Mouse (Mus musculus): ENCODE data around the gene Hoxc10. TPM values are rescaled to one million over a fixed set of nuclear protein-coding genes. Genes with fewer than 3 reads are reported as not detected.

The Hoxc10 gene
- total and polyA plus RNA-seq, 2 experiments, result not detected

DNA sequence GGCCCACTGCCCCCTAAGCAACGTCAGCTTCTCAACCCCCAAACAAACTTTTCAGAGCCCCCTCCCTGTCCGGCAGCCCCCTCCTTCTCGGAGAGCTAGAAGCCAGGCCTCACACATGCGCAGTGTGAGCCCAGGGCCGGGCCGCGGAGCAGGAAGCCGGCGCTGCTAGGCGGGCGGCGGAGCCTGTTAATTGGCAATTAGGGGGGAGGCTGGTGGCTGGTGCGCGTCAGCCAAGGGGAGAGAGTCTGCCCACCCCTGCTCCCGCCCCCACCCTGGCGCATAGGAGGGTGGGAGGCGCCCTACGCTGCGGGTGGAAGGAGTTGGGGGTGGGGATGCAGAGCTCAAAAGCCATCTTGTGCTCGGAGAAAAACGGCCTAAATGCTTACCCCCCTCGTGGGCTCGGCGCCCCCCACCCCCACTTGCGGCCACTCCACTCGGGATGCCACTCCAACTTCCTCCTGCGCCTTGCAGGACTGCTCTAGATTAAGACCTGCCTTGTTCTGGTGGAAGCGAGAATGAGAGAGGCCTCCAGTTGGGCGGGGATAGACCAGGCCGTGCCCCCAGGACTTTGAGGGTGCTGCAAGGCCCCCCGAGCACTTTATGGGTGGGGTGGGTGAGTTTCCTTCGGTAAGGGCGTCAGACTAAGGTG, 32.7 kb downstream of the Hoxc10 start:
- Histone ChIP-seq H3K79me2 (ENCODE audit: control insufficient read depth, insufficient read depth, low read length) (no peaks in the 10 kb centered on the region), H3K4me3 (ENCODE audit: insufficient read depth, low read depth, low read length) (peak overlapping the region; percentile 66; the same call in 1 of the 2 replicates), H3K36me3 (ENCODE audit: control insufficient read depth, insufficient read depth, low read length) (no peaks in the 10 kb centered on the region), H3K27me3 (ENCODE audit: control insufficient read depth, insufficient read depth, low read length) (peaks cover 26% of the 10 kb centered on the region), H3K9ac (ENCODE audit: low read depth, low read length) (peak overlapping the region; percentile 41), H3K4me1 (ENCODE audit: control insufficient read depth, insufficient read depth, low read length) (no peaks in the 10 kb centered on the region), H3K27ac (replicated peaks; ENCODE audit: insufficient read depth, low read depth, low read length) (no peak overlapping the region)
- DNase-seq (ENCODE audit: extremely low read depth, low read depth, low spot score), result peak; percentile 3
- TF ChIP-seq POLR2A (IDR thresholded peaks at IDR 0.05; ENCODE audit: extremely low read depth, insufficient read depth, low read length) (no peak), CTCF (IDR thresholded peaks at IDR 0.05; ENCODE audit: low read depth, low read length) (no peak)
- 2% methylated on average over 33 of the region's 33 CpGs for WGBS

GRCm38 (mm10) chr15:102999955-103000354, 33.4 kb downstream of the Hoxc10 start:
- 17% methylated on average over 11 of the region's 11 CpGs for WGBS
- DNase-seq (ENCODE audit: extremely low read depth, low read depth, low spot score), result no peak
- H3K9ac ChIP-seq (ENCODE audit: low read depth, low read length), result no peak overlapping the region

DNA sequence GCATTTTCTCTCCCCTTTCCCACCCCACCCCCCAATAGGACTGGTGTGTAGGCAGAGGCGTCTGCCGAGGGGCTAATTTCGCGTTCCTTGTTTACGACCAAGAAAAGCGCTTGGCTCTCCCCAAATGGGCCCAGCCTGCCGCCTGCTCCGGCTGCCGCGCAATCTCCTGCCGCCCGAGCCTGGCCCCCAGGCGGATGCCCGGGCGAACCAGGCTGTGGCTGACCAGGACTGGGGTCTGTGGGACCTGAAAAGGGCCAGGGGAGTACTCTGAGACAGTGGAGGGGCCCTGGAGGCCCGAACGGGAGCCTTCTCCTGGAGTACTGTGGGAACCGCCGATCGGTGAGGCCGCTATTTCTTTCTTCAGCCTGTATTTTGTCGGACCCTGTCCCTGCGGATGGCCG, 33.9 kb downstream of the Hoxc10 start:
- no peaks in the 10 kb centered on the region for H3K36me3 ChIP-seq (ENCODE audit: control insufficient read depth, insufficient read depth, low read length)
- no peak overlapping the region for H3K27ac ChIP-seq (replicated peaks; ENCODE audit: insufficient read depth, low read depth, low read length)
- H3K9ac ChIP-seq (ENCODE audit: low read depth, low read length), result no peak overlapping the region
- no peaks in the 10 kb centered on the region for H3K79me2 ChIP-seq (ENCODE audit: control insufficient read depth, insufficient read depth, low read length)
- H3K27me3 ChIP-seq (ENCODE audit: control insufficient read depth, insufficient read depth, low read length), result peaks cover 26% of the 10 kb centered on the region
- TF ChIP-seq POLR2A (IDR thresholded peaks at IDR 0.05; ENCODE audit: extremely low read depth, insufficient read depth, low read length) (no peak), CTCF (IDR thresholded peaks at IDR 0.05; ENCODE audit: low read depth, low read length) (no peak)
- H3K4me1 ChIP-seq (ENCODE audit: control insufficient read depth, insufficient read depth, low read length), result no peaks in the 10 kb centered on the region
- no peak overlapping the region for H3K4me3 ChIP-seq (ENCODE audit: insufficient read depth, low read depth, low read length)
- DNase-seq (ENCODE audit: extremely low read depth, low read depth, low spot score), result no peak
- 9% methylated on average over 24 of the region's 24 CpGs for WGBS

More at GRCm38 (mm10) chr15:102999955-103000354, 33.4 kb downstream of the Hoxc10 start:
- Histone ChIP-seq H3K79me2 (ENCODE audit: control insufficient read depth, insufficient read depth, low read length) (no peaks in the 10 kb centered on the region), H3K27ac (replicated peaks; ENCODE audit: insufficient read depth, low read depth, low read length) (no peak overlapping the region), H3K4me1 (ENCODE audit: control insufficient read depth, insufficient read depth, low read length) (no peaks in the 10 kb centered on the region), H3K4me3 (ENCODE audit: insufficient read depth, low read depth, low read length) (no peak overlapping the region), H3K27me3 (ENCODE audit: control insufficient read depth, insufficient read depth, low read length) (peaks cover 26% of the 10 kb centered on the region), H3K36me3 (ENCODE audit: control insufficient read depth, insufficient read depth, low read length) (no peaks in the 10 kb centered on the region)
- TF ChIP-seq CTCF (IDR thresholded peaks at IDR 0.05; ENCODE audit: low read depth, low read length), result no peak
- TF ChIP-seq POLR2A (IDR thresholded peaks at IDR 0.05; ENCODE audit: extremely low read depth, insufficient read depth, low read length), result no peak

DNA sequence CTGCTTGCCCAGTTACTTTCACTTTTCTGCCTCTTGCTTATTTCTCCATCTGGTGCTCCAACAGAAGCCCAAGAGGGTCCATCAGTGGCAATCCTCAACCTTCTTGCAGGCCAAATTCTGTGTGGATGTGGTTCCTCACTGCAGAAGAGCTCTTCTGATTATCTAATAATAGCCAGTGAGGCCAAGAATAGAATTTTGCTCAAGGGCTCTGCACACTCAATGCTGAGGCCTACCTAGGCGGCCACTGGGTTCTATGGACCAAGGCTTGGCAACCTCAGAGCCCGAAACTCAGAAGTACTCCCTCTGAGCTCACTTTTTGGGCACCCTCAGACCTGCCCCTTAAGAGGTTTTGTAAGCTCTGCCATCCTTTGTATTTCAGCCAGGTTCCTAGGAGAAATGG, 34.8 kb downstream of the Hoxc10 start:
- H3K9ac ChIP-seq (ENCODE audit: low read depth, low read length), result no peak overlapping the region
- TF ChIP-seq POLR2A (IDR thresholded peaks at IDR 0.05; ENCODE audit: extremely low read depth, insufficient read depth, low read length), result no peak
- TF ChIP-seq CTCF (IDR thresholded peaks at IDR 0.05; ENCODE audit: low read depth, low read length), result no peak
- no peak for DNase-seq (ENCODE audit: extremely low read depth, low read depth, low spot score)
- no peaks in the 10 kb centered on the region for H3K4me1 ChIP-seq (ENCODE audit: control insufficient read depth, insufficient read depth, low read length)
- no peak overlapping the region for H3K4me3 ChIP-seq (ENCODE audit: insufficient read depth, low read depth, low read length)
- H3K27ac ChIP-seq (replicated peaks; ENCODE audit: insufficient read depth, low read depth, low read length), result no peak overlapping the region
- H3K79me2 ChIP-seq (ENCODE audit: control insufficient read depth, insufficient read depth, low read length), result no peaks in the 10 kb centered on the region
- peaks cover 24% of the 10 kb centered on the region for H3K27me3 ChIP-seq (ENCODE audit: control insufficient read depth, insufficient read depth, low read length)
- H3K36me3 ChIP-seq (ENCODE audit: control insufficient read depth, insufficient read depth, low read length), result no peaks in the 10 kb centered on the region
- 81% methylated on average over 2 of the region's 2 CpGs for WGBS

- no peak for TF ChIP-seq CTCF (IDR thresholded peaks at IDR 0.05; ENCODE audit: low read depth, low read length)
- TF ChIP-seq POLR2A (IDR thresholded peaks at IDR 0.05; ENCODE audit: extremely low read depth, insufficient read depth, low read length), result no peak
- no peaks in the 10 kb centered on the region for H3K36me3 ChIP-seq (ENCODE audit: control insufficient read depth, insufficient read depth, low read length)
- H3K9ac ChIP-seq (ENCODE audit: low read depth, low read length), result no peak overlapping the region
- H3K4me3 ChIP-seq (ENCODE audit: insufficient read depth, low read depth, low read length), result no peak overlapping the region
- WGBS, result 50% methylated on average over 4 of the region's 4 CpGs
- H3K79me2 ChIP-seq (ENCODE audit: control insufficient read depth, insufficient read depth, low read length), result no peaks in the 10 kb centered on the region
- no peak for DNase-seq (ENCODE audit: extremely low read depth, low read depth, low spot score)
- H3K27ac ChIP-seq (replicated peaks; ENCODE audit: insufficient read depth, low read depth, low read length), result no peak overlapping the region
- H3K27me3 ChIP-seq (ENCODE audit: control insufficient read depth, insufficient read depth, low read length), result peaks cover 21% of the 10 kb centered on the region
- H3K4me1 ChIP-seq (ENCODE audit: control insufficient read depth, insufficient read depth, low read length), result no peaks in the 10 kb centered on the region
Measured at GRCm38 (mm10) chr15:103002156-103002555, 35.6 kb downstream of the Hoxc10 start.

DNA sequence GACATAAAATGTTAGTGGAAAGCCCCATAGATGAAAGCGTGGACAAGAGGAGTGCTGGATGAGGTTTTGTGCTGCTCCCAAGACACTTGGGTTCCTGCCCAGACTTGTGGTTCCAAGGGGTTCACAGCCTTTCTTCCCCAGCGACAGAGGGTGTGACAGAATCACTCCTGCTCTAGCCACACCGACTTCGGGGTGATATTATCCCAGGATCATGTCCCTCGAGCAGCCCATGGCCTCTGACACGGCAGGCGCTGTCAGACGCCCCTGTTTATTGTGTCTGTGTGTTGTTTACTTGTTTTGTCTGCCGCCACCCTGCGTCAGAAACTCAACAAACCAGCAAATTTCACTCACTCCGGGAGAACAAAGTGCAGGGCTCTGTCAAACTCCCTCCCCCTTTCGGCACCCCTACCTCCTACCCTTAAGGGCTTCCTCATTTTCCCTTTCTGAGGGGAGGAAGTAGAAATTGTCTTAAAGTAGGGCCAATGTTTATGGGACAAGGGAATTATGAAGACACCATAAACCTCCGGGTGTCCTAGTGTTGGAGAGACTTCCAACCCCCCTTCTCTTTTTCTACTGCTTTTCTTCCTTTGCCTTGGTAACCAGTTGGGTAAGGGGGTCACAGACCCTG, 36.3 kb downstream of the Hoxc10 start:
- peaks cover 15% of the 10 kb centered on the region for H3K27me3 ChIP-seq (ENCODE audit: control insufficient read depth, insufficient read depth, low read length)
- TF ChIP-seq CTCF (IDR thresholded peaks at IDR 0.05; ENCODE audit: low read depth, low read length) (no peak), POLR2A (IDR thresholded peaks at IDR 0.05; ENCODE audit: extremely low read depth, insufficient read depth, low read length) (no peak)
- 15% methylated on average over 13 of the region's 13 CpGs for WGBS
- DNase-seq (ENCODE audit: extremely low read depth, low read depth, low spot score), result no peak
- H3K79me2 ChIP-seq (ENCODE audit: control insufficient read depth, insufficient read depth, low read length), result no peaks in the 10 kb centered on the region
- H3K4me3 ChIP-seq (ENCODE audit: insufficient read depth, low read depth, low read length), result no peak overlapping the region
- H3K4me1 ChIP-seq (ENCODE audit: control insufficient read depth, insufficient read depth, low read length), result no peaks in the 10 kb centered on the region
- no peak overlapping the region for H3K27ac ChIP-seq (replicated peaks; ENCODE audit: insufficient read depth, low read depth, low read length)
- H3K9ac ChIP-seq (ENCODE audit: low read depth, low read length), result no peak overlapping the region
- H3K36me3 ChIP-seq (ENCODE audit: control insufficient read depth, insufficient read depth, low read length), result no peaks in the 10 kb centered on the region

Data from liver, adult 2 months (tissue).